Mouse (Mus musculus): Measurements from ENCODE around the gene Ccdc6. TPM values are rescaled to one million over a fixed set of nuclear protein-coding genes. Genes with fewer than 3 reads are reported as not detected.

The Ccdc6 gene
- total RNA-seq (2021) = 10 to 100 TPM; 26.6 to 26.8 TPM

DNA sequence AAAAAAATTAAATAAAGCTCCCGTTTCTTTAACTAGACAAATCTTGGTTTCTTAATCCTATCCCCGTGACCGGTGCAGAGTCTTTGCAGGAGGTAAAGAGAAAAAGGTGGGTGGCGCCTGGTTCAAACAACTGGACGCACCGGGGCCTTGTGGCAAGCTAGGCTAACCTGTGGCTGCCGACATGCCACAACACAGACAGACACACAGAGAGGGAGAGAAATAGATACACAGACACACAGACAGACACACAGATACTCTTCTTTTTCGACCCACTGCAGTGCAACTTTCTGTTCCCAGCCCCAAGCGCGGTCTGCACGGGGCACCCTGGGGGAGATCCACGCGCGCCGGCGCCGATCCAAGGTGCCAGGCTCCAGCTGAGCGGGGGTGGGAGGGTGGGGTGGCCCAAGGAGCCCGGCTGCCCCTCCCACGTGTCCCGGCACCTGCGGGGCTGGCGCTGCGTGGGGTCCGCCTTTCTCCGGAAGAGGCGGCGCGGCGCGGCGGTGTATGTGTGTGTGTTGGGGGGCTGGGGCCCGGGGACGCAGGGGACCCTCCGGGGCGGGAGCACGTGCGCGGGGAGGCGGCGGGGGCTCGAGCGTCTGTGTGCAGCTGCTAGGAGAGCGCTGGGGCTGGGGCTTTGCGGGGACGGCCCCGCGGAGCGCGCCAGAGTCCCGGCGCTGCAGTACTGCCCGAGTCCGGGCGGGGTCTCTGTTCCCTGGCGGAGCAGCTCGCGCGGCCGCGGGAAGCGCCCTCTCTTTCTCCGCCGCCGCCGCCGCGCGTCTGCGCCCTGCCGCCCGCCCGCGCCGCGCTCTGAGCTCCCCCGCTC lies at the start of gene Ccdc6:
Gene Ccdc6 (plus strand): TSS at position 756 of the 823 bp plus-strand sequence.
- intact Hi-C loops (cut with DNase I) = loop anchor here (5.0 kb wide), 3 partner anchors 41 to 76 kb away; no protein-coding TSS in a partner anchor
- DNase-seq (ENCODE audit: low spot score) = peak; percentile 73

DNA sequence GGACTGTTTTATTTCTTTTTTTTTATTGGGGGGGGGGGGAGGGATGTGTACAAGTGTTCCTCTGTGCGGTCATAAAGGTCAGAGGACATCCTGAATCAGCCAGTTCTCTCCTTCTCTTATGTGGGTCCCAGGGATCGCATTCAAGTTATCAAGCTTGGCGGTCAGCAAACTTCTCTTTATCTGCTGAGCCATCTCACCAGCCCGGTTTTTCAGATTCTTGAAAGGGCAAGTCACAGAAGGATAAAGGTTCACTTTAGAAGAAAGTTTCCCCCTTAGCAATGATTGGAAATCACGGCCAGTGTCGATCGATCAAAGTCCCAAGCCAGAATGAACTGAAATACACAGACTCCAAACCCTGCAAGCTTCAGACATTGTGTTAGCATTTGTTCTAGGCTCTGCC lies 47.1 kb upstream of the Ccdc6 start:
- no peak for DNase-seq (ENCODE audit: low spot score)
- intact Hi-C loops (cut with DNase I) = no loop called here

DNA sequence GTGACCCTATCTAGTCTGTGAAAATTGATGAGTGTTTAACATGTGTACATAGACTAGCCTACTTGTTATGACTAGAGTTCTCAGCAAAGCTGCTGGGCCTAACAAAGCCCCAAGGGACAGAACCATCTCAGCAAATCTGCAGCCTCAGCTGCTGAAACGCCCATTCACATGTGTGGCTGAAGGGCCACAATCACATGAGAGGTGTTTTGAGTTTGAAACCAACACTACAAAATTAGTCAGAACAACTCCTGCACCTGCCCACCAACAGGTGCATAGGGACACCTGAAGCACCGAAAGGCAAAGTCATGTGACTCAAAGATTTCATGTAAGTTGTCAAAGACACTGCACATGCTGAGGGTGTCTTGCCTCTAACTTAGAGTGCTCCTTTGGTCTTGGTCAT lies 41.6 kb upstream of the Ccdc6 start:
- DNase-seq (ENCODE audit: low spot score) = no peak
- intact Hi-C loops (cut with DNase I) = no loop called here

- no peak for DNase-seq (ENCODE audit: low spot score)
- intact Hi-C loops (cut with DNase I) = no loop called here
Observed at GRCm38 (mm10) chr10:70057064-70057463, 39.9 kb upstream of the Ccdc6 start.

- no peak for DNase-seq (ENCODE audit: low spot score)
- intact Hi-C loops (cut with DNase I) = no loop called here
Observed at GRCm38 (mm10) chr10:70060021-70060688, 36.8 kb upstream of the Ccdc6 start.

DNA sequence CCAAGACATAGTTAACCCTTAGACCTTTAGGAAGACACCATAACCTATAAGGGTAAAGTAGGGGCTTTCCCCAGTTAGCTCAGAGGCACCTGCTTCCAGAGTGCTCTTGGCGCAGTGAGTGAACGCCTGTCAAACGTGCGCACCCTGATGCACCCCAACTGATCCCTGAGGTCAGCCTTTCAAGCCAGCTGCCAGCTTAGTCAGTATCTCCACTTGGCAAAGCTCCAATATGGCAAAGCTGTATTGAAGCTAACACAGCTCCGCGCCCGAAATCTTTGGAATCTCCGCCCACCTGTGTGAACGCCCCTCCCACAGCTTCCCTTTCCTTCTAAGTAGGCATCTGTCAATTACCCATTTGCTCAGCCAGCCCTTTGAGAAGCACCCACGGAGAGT lies 36.2 kb upstream of the Ccdc6 start:
- intact Hi-C loops (cut with DNase I) = no loop called here
- no peak for DNase-seq (ENCODE audit: low spot score)

- intact Hi-C loops (cut with DNase I) = no loop called here
- no peak for DNase-seq (ENCODE audit: low spot score)
Observed at GRCm38 (mm10) chr10:70063881-70064555, 32.9 kb upstream of the Ccdc6 start.

GRCm38 (mm10) chr10:70065191-70065590 lies 31.7 kb upstream of the Ccdc6 start:
- intact Hi-C loops (cut with DNase I) = no loop called here
- DNase-seq (ENCODE audit: low spot score) = no peak

DNA sequence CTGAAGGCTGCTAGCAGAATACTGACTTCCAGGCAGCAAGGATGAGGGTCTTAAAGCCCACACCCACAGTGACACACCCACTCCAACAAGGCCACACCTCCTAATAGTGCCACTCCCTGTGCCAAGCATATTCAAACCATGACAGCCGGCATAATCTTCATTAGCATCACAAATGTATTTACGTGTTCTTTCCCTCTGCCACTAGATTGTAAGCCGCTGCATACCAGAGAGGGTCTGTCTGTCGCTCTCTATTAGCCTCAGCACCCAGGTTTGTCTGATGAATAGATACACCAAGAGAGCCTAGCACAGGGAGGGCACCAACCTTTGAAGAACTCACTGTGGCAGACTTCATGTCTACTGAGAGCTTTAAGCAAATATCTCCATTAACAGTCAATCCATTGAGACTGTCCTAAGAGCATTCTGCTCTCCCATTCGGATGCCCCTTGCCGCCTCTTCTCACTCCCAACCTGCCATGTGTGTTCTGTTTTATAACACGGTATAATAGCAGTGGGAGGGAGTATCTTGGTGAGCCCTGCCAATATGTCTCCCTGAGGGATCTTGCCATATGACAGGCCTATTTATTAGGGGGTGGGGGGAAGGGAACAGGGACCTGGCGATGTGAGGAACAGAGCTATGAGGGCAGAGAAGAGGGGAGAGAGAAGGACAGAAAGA lies 30.3 kb upstream of the Ccdc6 start:
- intact Hi-C loops (cut with DNase I) = no loop called here
- DNase-seq (ENCODE audit: low spot score) = no peak

- intact Hi-C loops (cut with DNase I) = no loop called here
- DNase-seq (ENCODE audit: low spot score) = no peak
Observed at GRCm38 (mm10) chr10:70067169-70068115, 29.5 kb upstream of the Ccdc6 start.

- DNase-seq (ENCODE audit: low spot score) = no peak
- intact Hi-C loops (cut with DNase I) = no loop called here
Observed at GRCm38 (mm10) chr10:70069321-70069720, 27.6 kb upstream of the Ccdc6 start.

GRCm38 (mm10) chr10:70071334-70071733 lies 25.6 kb upstream of the Ccdc6 start:
- intact Hi-C loops (cut with DNase I) = no loop called here
- no peak for DNase-seq (ENCODE audit: low spot score)

GRCm38 (mm10) chr10:70077452-70077851 lies 19.5 kb upstream of the Ccdc6 start:
- no peak for DNase-seq (ENCODE audit: low spot score)
- intact Hi-C loops (cut with DNase I) = no loop called here

GRCm38 (mm10) chr10:70080908-70081307 lies 16.0 kb upstream of the Ccdc6 start:
- intact Hi-C loops (cut with DNase I) = no loop called here
- no peak for DNase-seq (ENCODE audit: low spot score)

GRCm38 (mm10) chr10:70081564-70082175 lies 15.3 kb upstream of the Ccdc6 start:
- intact Hi-C loops (cut with DNase I) = no loop called here
- no peak for DNase-seq (ENCODE audit: low spot score)

- no peak for DNase-seq (ENCODE audit: low spot score)
- intact Hi-C loops (cut with DNase I) = no loop called here
Observed at GRCm38 (mm10) chr10:70083241-70083640, 13.7 kb upstream of the Ccdc6 start.

DNA sequence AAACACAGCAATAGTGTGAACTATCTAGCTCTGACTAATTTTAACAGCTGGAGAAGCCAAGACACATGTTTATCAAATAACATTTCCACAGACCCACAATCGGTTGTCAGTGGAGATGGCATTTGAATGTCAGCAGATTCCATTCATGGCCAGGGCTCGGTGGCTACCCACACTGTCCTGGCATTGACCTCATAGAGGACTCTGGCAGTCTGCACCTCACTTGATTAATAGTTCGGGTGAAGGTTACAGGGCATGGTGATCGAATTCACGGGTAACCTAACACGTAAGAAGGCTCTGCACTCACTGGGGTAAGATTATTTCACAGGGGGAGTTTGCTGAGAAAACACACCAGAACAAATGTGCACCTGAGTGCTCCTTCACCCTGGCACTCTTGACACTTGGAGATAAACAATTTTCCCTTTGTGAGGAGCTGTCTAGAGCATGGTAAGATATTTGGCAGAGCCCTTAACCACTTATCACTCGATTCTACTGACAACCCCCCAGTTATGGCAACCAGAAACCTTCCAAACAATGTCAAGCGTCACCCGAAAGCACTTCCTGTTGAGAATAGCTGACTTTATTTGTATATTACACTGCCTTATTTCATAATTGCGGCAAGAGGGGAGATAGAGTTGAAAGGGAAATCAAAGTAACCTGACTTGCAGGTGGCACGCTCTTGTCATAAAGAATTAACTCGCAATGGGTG lies 11.5 kb upstream of the Ccdc6 start:
- DNase-seq (ENCODE audit: low spot score) = no peak
- intact Hi-C loops (cut with DNase I) = no loop called here

DNA sequence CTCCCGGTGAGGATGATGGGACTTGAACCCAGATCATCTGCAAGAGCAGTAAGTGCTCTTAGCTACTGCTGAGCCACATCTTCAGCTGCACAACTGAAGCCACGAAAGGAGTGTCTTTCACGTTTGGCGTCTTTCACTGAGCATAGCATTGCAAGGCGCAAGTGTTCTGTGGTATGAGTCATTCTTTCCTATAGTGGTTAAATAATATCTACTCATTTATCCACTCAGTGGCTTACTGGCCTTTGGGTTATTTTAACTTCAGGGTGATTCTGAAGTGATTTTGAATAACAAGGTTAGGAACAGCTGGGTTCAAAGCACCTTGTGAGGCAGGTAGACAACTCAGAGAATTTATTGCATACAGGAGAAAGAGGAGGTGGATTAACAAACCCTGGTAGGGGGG lies 8.1 kb upstream of the Ccdc6 start:
- intact Hi-C loops (cut with DNase I) = no loop called here
- no peak for DNase-seq (ENCODE audit: low spot score)

Measured in heart, postnatal 25 days (tissue).